Mouse (Mus musculus) heart, postnatal 14 days (tissue): ENCODE measurements around the gene Rgs12. TPM values are rescaled to one million over a fixed set of nuclear protein-coding genes. Genes with fewer than 3 reads are reported as not detected.

Experiments
- DNase-seq, 2 experiments: peaks; one replicate each; pipeline ENCODE4 v3.0.0; 2021 to 2022
- intact Hi-C: fragments of 180-260 bp; cut with DNase I; formaldehyde crosslinking; loops from one replicate; pipeline ENCODE4 v1.15.1; 2025
- total RNA-seq, 2 experiments: library from RNA; stranded (reverse); gene quantifications; 2 replicates each; pipeline ENCODE4 v1.2.3; 2021

The Rgs12 gene
- total RNA-seq, 2 experiments from 2014 or later: 24.3 to 30.4 TPM

- intact Hi-C loops: no loop called here
- DNase-seq: no peak
These were observed 18.9 kb upstream of the Rgs12 start for GRCm38 (mm10) chr5:34930151-34930975.

- DNase-seq: no peak
- intact Hi-C loops: no loop called here
These were observed 18.2 kb upstream of the Rgs12 start for GRCm38 (mm10) chr5:34931091-34931490.

- DNase-seq: no peak
- intact Hi-C loops: no loop called here
These were observed 17.5 kb upstream of the Rgs12 start for GRCm38 (mm10) chr5:34931516-34932457.

GRCm38 (mm10) chr5:34932458-34932806 is 16.8 kb upstream of the Rgs12 start:
- DNase-seq: no peak
- intact Hi-C loops: no loop called here

GRCm38 (mm10) chr5:34933461-34933860 is 15.8 kb upstream of the Rgs12 start:
- DNase-seq: no peak
- intact Hi-C loops: no loop called here

GRCm38 (mm10) chr5:34941710-34942470 is 7.4 kb upstream of the Rgs12 start:
- DNase-seq: no peak
- intact Hi-C loops: no loop called here

GRCm38 (mm10) chr5:34943428-34943827 is 5.8 kb upstream of the Rgs12 start:
- no peak for DNase-seq
- intact Hi-C loops: no loop called here

- no peak for DNase-seq
- intact Hi-C loops: no loop called here
These were observed 545 bp downstream of the Rgs12 start for GRCm38 (mm10) chr5:34949769-34950211.

- intact Hi-C loops: no loop called here
- no peak for DNase-seq
These were observed 1.4 kb downstream of the Rgs12 start for GRCm38 (mm10) chr5:34950486-34951160.

GRCm38 (mm10) chr5:34951161-34951834 is 2.1 kb downstream of the Rgs12 start:
- intact Hi-C loops: no loop called here

GRCm38 (mm10) chr5:34954508-34954907 is 5.3 kb downstream of the Rgs12 start:
- intact Hi-C loops: no loop called here
- no peak for DNase-seq

More at GRCm38 (mm10) chr5:34951161-34951834, 2.1 kb downstream of the Rgs12 start:
- DNase-seq: peak; percentile 56 to 71

GRCm38 (mm10) chr5:34955630-34956029 is 6.4 kb downstream of the Rgs12 start:
- DNase-seq: peak in 1 of 2 experiments; percentile 34
- intact Hi-C loops: no loop called here

- DNase-seq: no peak
- intact Hi-C loops: no loop called here
These were observed 6.9 kb downstream of the Rgs12 start for GRCm38 (mm10) chr5:34956151-34956550.

GRCm38 (mm10) chr5:34957015-34957414 is 7.8 kb downstream of the Rgs12 start:
- DNase-seq: no peak
- intact Hi-C loops: no loop called here

GRCm38 (mm10) chr5:34960021-34960420 is 10.8 kb downstream of the Rgs12 start:
- intact Hi-C loops: no loop called here

GRCm38 (mm10) chr5:34965531-34965930 is 16.3 kb downstream of the Rgs12 start:
- no peak for DNase-seq
- intact Hi-C loops: no loop called here

More at GRCm38 (mm10) chr5:34960021-34960420, 10.8 kb downstream of the Rgs12 start:
- DNase-seq: no peak

- DNase-seq: peak; percentile 46 to 47
- intact Hi-C loops: no loop called here
These were observed 19.1 kb downstream of the Rgs12 start for GRCm38 (mm10) chr5:34968386-34968785.

- intact Hi-C loops: no loop called here
- no peak for DNase-seq
These were observed 23.2 kb downstream of the Rgs12 start for GRCm38 (mm10) chr5:34972471-34972870.

- DNase-seq: no peak
These were observed 24.5 kb downstream of the Rgs12 start for GRCm38 (mm10) chr5:34973560-34974317.

More at GRCm38 (mm10) chr5:34973560-34974317, 24.5 kb downstream of the Rgs12 start:
- intact Hi-C loops: no loop called here
